Mouse (Mus musculus): ENCODE results near the gene Lage3.
"Not testable (repeated sequence)": the region's sequence is repeated elsewhere in the genome, so short reads cannot be mapped to it uniquely, and the experiment has no call there.

The Lage3 gene

GRCm38 (mm10) chrX:74353467-74353770 lies at the start of gene Lage3:
TSS of gene Lage3 (minus strand) at chrX:74353618.
- peak; percentile 69 for DNase-seq (ENCODE audit: low spot score)

GRCm38 (mm10) chrX:74400136-74400535 lies 46.7 kb upstream of the Lage3 start:
- DNase-seq (ENCODE audit: low spot score): no peak

DNA sequence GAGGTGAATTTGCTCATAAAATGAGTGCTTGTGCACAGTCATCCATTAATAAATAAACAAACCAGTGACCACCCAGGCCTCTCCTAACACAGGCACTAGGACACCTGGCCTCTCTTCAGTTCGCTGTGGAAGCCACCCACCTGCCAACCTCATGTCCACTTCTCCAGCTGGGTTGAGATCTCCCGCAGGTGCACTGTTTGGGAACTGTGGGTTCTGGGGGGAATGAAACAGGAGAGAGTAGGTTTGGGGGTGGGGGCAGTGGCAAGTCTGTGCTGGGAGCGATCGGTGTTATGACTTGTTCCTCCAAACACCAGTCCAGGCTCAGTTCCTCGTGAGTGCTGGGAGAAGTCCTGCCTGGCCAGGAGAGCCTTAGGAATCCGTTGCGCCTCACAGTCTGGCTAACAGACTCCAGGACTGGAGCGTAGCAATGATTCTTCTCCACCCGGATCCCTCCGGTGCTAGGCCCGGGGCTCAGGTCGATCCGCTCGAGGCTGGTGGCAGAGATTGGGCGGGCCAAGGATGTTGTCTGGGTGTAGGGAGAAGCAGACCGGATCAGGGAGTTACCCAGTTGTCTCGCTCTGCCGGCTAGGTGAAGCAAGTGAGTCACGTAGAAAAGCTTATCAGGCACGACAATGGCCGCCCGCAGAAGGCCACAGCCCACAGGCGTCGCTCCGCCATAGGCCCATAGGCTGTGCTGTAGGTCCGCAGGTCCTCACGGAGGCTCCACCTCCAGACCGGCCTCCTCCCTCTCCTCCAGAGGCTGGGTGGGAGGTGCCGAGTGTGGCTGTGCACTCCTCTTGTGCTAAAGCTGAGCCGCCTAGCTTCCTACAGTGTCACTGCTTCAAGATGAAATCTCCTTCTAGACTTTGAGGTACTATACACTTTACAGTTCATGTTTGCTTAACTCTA lies 39.4 kb upstream of the Lage3 start, which contains the start of the genes Fam3a and Ikbkg:
Fam3a (minus strand) TSS at position 738 of the 909 bp plus-strand sequence.
Ikbkg (plus strand) TSS at position 756 of the 909 bp plus-strand sequence.
- DNase-seq (ENCODE audit: low spot score): peak; percentile 84

DNA sequence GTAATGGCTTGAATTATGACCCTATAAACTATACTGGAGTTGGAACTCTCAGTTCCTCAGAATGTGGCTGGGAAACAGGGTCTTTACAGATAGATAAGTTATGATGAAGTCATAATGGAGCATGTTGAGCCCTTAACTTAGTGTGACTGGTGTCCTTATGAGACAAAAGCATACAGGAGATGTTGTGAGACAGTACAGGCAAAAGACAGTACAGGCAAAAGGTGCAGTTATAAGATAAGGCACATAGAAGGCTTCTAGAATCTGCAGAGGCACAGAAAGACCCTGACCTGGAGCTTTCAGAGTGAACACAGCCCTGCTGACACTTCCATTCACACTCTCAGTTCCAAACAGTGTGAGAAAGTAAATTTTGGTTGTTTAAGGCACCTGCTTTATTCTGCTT lies 34.7 kb upstream of the Lage3 start:
- DNase-seq (ENCODE audit: low spot score): no peak

DNA sequence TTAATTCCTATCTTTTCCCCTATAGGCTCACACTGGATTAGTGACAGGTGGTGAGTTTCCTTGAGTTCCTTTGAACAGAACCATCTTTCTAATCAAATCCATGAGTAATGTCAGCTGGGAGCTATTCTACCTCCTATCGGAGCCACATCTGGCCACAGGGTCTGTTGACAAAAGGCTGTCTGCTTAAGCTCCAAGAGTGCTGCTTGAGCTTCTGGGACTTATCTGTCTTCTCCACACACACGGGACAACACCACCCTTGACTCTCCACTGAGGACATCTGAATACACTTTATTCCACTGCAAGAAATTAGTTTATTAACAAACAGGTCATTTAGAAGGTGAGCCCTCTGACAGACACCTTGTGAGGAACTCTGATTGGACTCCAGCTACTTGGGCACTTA lies 31.0 kb upstream of the Lage3 start:
- DNase-seq (ENCODE audit: low spot score): no peak

DNA sequence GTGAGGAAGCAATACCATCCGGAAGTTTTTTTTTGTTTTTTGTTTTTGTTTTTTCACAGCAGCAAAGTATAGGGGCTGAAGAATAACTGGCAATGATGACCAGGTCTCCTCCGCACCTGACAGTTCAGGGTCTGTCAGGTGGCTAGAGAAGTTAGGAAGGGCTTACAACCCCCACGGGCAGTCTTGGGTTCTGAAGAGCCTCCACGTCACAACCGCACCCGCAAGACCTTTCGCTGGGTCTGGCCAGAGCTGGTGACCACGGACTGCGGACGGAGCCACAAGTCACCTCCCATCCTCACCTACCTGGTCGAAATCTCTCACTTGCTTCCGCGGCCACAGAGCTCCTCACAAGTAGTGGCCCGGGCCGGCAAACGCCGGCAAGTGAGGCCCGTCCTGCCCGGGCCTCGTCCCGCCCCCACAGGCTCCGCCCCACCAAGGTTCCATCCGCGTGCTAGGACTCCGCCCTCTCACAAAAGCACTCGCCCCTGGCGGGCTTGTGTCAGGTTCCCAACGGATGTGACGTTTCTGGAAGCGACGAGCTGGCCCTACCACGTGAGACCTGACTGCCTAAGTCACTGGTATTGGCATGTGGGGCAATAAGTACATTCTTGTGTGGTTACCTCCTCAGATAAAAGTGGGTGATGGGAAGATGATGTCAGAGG lies 19.6 kb upstream of the Lage3 start, which contains the start of the genes Ubl4a and Slc10a3:
Ubl4a (minus strand) TSS at position 331 of the 662 bp plus-strand sequence.
Slc10a3 (minus strand) TSS at position 462 of the 662 bp plus-strand sequence.
- DNase-seq (ENCODE audit: low spot score): peak; percentile 85

DNA sequence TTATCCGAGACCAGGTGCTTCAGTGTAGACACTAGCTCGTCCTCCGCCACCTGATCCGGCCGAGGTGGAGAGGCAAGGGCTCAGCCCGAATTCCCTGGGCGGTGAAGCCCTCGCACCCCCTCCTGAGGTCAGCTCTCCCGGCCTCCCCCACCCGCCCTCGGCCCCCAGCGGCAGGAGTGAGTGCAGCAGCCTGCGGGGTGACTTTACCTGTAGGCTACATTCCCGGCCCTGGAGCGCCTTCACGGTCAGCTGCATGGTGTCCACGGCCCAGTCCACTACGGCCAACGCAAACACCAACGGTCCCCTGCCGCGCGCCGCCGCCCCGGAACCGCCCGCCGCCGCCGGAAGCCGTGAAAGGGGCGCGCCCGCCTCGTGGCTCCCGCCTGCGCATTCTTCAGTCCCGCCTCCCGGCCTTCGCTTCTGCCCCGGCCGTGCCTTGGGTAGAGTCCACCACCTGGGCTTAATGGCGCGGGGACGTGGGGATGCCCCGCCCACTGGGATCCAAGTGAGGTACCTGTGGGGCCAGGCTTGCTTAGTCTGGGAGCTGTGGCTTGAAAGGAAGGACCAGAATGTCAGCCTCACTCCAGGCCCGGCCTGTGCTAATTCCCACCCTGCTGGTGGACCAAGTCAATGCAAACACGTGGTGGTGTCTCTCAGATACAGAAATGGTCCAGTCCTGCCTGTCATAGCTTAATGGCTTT lies 14.9 kb upstream of the Lage3 start:
- peak; percentile 54 for DNase-seq (ENCODE audit: low spot score)

DNA sequence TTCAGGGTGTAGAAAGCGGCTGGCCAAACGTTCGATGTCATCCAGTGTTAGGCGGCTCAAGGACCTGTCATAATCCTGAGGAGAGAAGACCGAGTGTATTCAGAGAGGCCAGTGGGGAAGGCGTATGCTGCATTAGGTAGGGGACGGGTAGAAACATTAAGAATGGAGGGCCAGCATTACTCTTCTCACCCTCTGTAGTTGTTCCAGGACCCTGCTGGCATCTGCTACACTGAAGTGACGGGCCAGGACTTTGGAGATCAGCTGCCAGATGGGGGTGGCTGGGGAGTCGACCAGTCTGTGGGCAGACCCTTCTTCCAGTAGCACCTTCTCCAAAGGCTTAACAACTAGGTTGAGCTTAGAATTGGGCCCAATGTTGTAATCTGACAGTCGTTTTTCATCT lies 14.1 kb upstream of the Lage3 start:
- DNase-seq (ENCODE audit: low spot score): no peak

GRCm38 (mm10) chrX:74359171-74359570 lies 5.8 kb upstream of the Lage3 start:
- DNase-seq (ENCODE audit: low spot score): no peak

DNA sequence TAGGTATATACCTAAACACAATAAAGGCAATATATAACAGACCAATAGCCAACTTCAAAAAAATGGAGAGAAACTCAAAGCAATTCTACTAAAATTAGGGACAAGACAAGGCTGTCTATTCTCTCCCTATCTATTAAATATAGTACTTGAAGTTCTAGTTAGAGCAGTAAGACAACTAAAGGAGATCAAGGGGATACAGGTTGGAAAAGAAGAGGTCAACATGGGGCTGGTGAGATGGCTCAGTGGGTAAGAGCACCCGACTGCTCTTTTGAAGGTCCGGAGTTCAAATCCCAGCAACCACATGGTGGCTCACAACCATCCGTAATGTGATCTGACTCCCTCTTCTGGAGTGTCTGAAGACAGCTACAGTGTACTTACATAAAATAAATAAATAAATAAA lies 3.7 kb upstream of the Lage3 start:
- not testable (repeated sequence) for DNase-seq (ENCODE audit: low spot score)

DNA sequence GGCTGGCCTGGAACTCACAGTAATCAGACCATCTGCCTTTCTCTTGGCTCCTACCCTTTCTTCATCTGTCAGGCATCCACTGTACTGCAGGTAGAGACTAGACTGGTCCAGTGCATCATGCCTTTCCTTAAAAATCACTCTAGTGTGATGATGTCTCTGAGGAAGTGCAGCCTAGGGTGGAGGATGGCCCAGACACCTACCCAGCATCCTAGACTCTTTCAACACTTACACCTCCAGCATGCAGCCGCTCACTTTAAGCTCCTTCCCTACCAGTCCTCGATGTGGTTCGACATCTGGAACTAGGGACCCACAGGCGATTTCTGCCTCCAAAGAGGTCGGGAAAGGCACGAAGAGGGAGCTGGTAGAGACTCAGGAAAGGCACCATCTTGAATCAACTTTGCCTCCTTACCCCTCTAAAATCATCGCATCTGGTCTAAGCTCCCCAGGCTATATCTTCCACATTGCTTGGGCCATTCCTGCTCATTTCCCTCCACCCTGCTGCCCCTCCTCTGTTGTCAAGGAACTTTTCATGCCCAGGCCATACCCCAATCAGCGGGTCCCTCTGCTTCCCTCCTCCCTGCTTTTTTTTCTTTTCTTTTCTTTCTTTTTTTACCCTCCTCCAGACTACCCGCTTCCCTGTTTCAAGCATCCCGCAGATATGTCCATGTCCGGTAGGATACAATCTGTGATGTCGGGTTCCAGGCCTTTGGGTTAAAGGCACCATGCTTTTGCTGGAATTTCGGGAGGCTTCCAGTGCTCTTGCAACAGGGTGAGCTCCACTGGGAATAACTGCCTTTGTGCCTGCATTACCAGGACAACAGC lies 562 bp downstream of the Lage3 start:
- no peak for DNase-seq (ENCODE audit: low spot score)

- no peak for DNase-seq (ENCODE audit: low spot score)
These were observed 23.1 kb downstream of the Lage3 start for GRCm38 (mm10) chrX:74330166-74330930.

DNA sequence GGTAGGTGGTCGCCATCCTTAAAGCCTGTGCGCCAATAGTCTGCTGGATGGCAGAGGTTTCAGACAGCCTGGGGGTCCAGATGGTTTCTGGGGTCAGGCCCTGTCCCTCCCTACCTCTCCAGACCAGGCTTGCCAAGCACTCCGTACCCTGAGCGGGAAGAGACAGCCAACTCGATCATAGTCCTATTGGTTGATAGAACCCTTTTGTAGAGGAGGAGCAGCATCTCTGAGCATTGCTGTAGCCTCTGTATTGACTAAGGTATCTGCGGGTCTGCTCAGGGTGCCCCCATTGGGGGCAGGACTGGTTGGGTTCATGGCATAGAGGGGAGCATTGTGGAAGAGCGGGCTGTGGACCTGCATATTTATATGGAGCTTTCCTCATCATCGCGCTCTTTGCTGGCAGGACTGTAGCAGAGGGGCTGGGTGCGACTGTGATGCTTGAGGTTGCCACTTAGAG lies 24.2 kb downstream of the Lage3 start:
- DNase-seq (ENCODE audit: low spot score): no peak

- DNase-seq (ENCODE audit: low spot score): peak; percentile 59
These were observed 24.7 kb downstream of the Lage3 start, which contains the start of gene Plxna3 for GRCm38 (mm10) chrX:74328725-74329161. TSS of gene Plxna3 (plus strand) at chrX:74329066.

DNA sequence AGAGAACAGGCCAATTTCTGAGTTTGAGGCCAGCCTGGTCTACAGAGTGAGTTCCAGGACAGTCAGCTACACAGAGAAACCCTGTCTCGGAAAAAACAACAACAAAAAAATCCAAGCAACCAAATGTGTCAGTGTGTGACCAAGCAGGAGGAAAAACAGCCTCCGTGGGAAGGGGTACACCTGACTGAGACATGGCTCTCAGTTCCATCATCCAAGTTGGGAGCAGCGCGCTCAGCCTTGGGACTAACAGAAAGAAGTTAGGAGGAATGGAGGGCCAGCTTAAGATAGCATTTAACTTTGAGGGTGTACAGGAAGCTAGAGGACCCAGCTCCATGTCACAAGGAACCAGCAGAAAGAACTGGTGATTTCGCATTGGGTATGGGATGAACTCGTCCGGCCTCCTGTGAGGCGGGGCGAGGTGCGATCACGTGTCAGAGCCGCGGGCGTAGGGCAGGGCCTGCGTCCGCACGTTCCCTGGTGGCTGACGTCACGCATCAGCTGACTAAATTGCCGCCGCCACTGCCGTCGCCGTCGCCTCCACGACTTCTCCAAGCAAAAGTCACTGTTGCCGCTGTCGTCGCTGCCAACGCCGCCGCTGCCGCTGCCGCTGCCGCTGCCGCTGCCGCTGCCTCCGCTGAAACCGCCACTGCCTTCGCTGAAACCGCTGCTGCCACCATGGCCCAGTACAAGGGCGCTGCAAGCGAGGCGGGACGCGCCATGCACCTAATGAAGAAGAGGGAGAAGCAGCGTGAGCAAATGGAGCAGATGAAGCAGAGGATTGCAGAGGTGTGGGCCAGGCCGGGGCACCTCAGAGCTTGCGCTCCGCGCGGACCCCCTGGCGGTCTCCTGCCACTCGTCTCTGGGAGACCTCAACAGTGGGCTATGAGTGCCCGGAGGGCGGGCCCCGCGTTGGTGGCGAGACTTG lies 40.6 kb downstream of the Lage3 start, which contains the start of gene Fam50a:
Fam50a (plus strand) TSS at position 494 of the 925 bp plus-strand sequence.
- DNase-seq (ENCODE audit: low spot score): peak; percentile 78

DNA sequence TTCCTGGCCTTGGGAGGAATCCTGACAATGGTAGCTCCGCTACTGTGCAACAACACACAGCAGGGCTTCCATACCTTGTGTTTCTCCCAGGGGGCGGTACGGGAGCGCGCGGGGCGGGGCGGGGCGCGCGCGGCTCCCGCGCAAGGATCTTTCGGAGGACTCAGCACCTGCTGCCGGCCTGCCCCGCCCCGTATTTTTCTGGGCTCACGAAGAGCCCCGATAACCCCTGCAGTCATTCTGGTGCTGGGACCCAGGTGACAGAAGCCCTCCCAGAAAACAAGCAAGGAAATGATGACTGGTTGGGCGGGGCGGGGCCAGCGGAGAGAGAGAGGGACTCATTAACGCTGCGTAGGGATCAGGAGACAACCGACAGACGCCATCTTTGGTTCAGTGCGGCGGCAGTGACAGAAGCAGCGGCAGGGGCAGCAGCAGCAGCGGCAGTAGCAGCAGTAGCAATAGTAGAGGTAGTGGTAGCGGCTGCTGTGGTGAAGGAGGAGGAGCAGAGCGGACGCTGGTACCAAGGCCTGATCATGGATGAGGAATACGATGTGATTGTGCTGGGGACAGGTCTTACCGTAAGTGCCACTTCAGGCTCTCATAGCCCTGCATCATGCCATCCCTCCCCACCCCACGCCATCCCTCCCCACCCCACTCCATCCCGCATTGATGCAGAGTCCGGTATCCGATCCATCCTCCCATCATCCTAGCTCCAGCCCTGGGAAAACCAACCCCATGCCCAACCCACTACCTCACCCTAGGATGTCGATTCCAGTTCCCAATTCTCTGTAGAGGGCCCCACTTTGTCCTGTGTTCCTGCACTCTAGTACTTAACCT lies 48.3 kb downstream of the Lage3 start, which contains the start of gene Gdi1:
Gdi1 (plus strand) TSS at position 132 of the 834 bp plus-strand sequence.
- peak; percentile 35 for DNase-seq (ENCODE audit: low spot score)

All from ovary, adult 18-20 months (tissue).